Mouse (Mus musculus) liver, embryonic 13.5 days (tissue): ENCODE measurements around the gene Rangrf. TPM values are rescaled to one million over a fixed set of nuclear protein-coding genes. Genes with fewer than 3 reads are reported as not detected.
"Not testable (repeated sequence)": the region's sequence is repeated elsewhere in the genome, so short reads cannot be mapped to it uniquely, and the experiment has no call there.

ENCODE experiments used
- ATAC-seq: fragments of 200-750 bp; cut with Nextera tagmentation; 2 replicates; pipeline ENCODE4 v1.8.0; 2017; ENCODE audit warnings: low read depth, mild to moderate bottlenecking, moderate number of reproducible peaks, moderate library complexity
- DNase-seq: peaks from one replicate; pipeline ENCODE4 v3.0.0; 2022
- H3K27ac ChIP-seq: fragments of 300-500 bp; sonication (generic); 2 replicates; pipeline ENCODE4 v1.5.1; 2015; ENCODE audit warnings: moderate library complexity, mild to moderate bottlenecking, inconsistent platforms
- H3K27me3 ChIP-seq: fragments of 300-500 bp; sonication (generic); 2 replicates; pipeline ENCODE4 v1.6.1; 2015; ENCODE audit warnings: mild to moderate bottlenecking, inconsistent platforms
- H3K36me3 ChIP-seq: fragments of 300-500 bp; sonication (generic); 2 replicates; pipeline ENCODE4 v1.6.1; 2015; ENCODE audit warnings: mild to moderate bottlenecking, inconsistent platforms
- H3K4me1 ChIP-seq: fragments of 300-500 bp; sonication (generic); replicated peaks from 2 replicates; pipeline ENCODE4 v1.6.1; 2015; ENCODE audit warnings: inconsistent platforms
- H3K4me2 ChIP-seq: fragments of 300-500 bp; sonication (generic); 2 replicates; pipeline ENCODE4 v1.6.1; 2015; ENCODE audit warnings: inconsistent platforms, mild to moderate bottlenecking, moderate library complexity
- H3K4me3 ChIP-seq: fragments of 300-500 bp; sonication (generic); replicated peaks from 2 replicates; pipeline ENCODE4 v1.5.1; 2015; ENCODE audit warnings: mild to moderate bottlenecking, inconsistent platforms
- H3K9ac ChIP-seq: fragments of 300-500 bp; sonication (generic); 2 replicates; pipeline ENCODE4 v1.6.1; 2015; ENCODE audit warnings: mild to moderate bottlenecking, inconsistent platforms
- H3K9me3 ChIP-seq: fragments of 300-500 bp; sonication (generic); replicated peaks from 2 replicates; pipeline ENCODE4 v1.6.1; 2016; ENCODE audit warnings: inconsistent platforms
- WGBS: fragments of 180-500 bp; shearing (Covaris S2); methylation state at CpG from one replicate; pipeline ENCODE4 v1.1.7; 2015; ENCODE audit not compliant: insufficient replicate concordance; 5-methylcytosine and 5-hydroxymethylcytosine counted together
- polyA plus RNA-seq: library from polyadenylated mRNA; unstranded; fragments of >200 nt; fragmentation: Nextera tagmentation; extraction: Ambion mirVana; gene quantifications from 2 replicates; pipeline ENCODE4 v1.2.1, GENCODE M21; 2015

Rangrf gene
- polyA plus RNA-seq: 52.4 and 53.5 TPM in 2 replicates

- no peak within 1 kb of the TSS for H3K27ac ChIP-seq
- DNase-seq (no peak), ATAC-seq (no peak)
- H3K4me2 ChIP-seq: peak within 1 kb of the TSS; percentile 73
- 74% methylated on average over 7 of the region's 7 CpGs for WGBS
- no peaks in the 10 kb centered on the region for H3K27me3 ChIP-seq
- peak within 1 kb of the TSS; percentile 49; the same call in 1 of the 2 replicates for H3K9ac ChIP-seq
- peaks cover 37% of the 10 kb centered on the region for H3K4me1 ChIP-seq
- H3K9me3 ChIP-seq: no peaks in the 10 kb centered on the region
- H3K36me3 ChIP-seq: no peaks in the 10 kb centered on the region
- H3K4me3 ChIP-seq: peak within 1 kb of the TSS; percentile 57
Observed at GRCm38 (mm10) chr11:68975085-68975484, at the start of gene Rangrf. Rangrf (minus strand) TSS chr11:68975185.

- Histone ChIP-seq H3K9ac (no peak overlapping the region), H3K36me3 (peaks cover 46% of the 10 kb centered on the region), H3K4me2 (no peak overlapping the region), H3K9me3 (no peaks in the 10 kb centered on the region), H3K27me3 (no peaks in the 10 kb centered on the region), H3K4me1 (peaks cover 20% of the 10 kb centered on the region), H3K27ac (no peak overlapping the region), H3K4me3 (no peak overlapping the region)
- DNase-seq: no peak
- ATAC-seq: no peak
Observed at GRCm38 (mm10) chr11:69020691-69021090, 45.7 kb upstream of the Rangrf start.

- WGBS: 63% methylated on average over 3 of the region's 3 CpGs
- H3K4me2 ChIP-seq: peak overlapping the region; percentile 77
- H3K9ac ChIP-seq: peak overlapping the region; percentile 82
- DNase-seq (no peak), ATAC-seq (no peak)
- no peaks in the 10 kb centered on the region for H3K9me3 ChIP-seq
- peaks cover 8% of the 10 kb centered on the region for H3K36me3 ChIP-seq
- H3K4me3 ChIP-seq: peak overlapping the region; percentile 65
- H3K27me3 ChIP-seq: no peaks in the 10 kb centered on the region
- peaks cover 46% of the 10 kb centered on the region for H3K4me1 ChIP-seq
- H3K27ac ChIP-seq: peak overlapping the region; percentile 93
Observed at GRCm38 (mm10) chr11:69016755-69017154, 41.8 kb upstream of the Rangrf start.

- Histone ChIP-seq H3K9ac (peak within 1 kb of the TSS; percentile 82), H3K4me1 (peaks cover 55% of the 10 kb centered on the region), H3K9me3 (no peaks in the 10 kb centered on the region), H3K27me3 (no peaks in the 10 kb centered on the region), H3K36me3 (0 out of 2 replicates have a peak, but pooled peaks cover 3% of the 10 kb centered on the region), H3K4me2 (peak within 1 kb of the TSS; percentile 77), H3K4me3 (peak within 1 kb of the TSS; percentile 65), H3K27ac (peak within 1 kb of the TSS; percentile 93)
- DNase-seq: peak; percentile 90
- under 1% methylated on average over 38 of the region's 38 CpGs for WGBS
- ATAC-seq: peak; percentile 91
Observed at GRCm38 (mm10) chr11:69015644-69016441, 40.9 kb upstream of the Rangrf start, which contains the start of gene Ctc1. Ctc1 (plus strand) TSS chr11:69015911.

GRCm38 (mm10) chr11:69012071-69012601, 37.2 kb upstream of the Rangrf start:
- Histone ChIP-seq H3K4me2 (peak overlapping the region; percentile 84), H3K4me3 (peak overlapping the region; percentile 70), H3K27me3 (no peaks in the 10 kb centered on the region), H3K36me3 (no peaks in the 10 kb centered on the region), H3K9ac (peak overlapping the region; percentile 84), H3K9me3 (no peaks in the 10 kb centered on the region), H3K27ac (peak overlapping the region; percentile 99), H3K4me1 (peaks cover 58% of the 10 kb centered on the region)
- DNase-seq (peak; percentile 90), ATAC-seq (peak; percentile 77)
- WGBS: 1% methylated on average over 18 of the region's 18 CpGs

GRCm38 (mm10) chr11:69011445-69011844, 36.5 kb upstream of the Rangrf start:
- not testable (repeated sequence) for H3K36me3 ChIP-seq, H3K27me3 ChIP-seq, ATAC-seq, H3K9me3 ChIP-seq
- H3K27ac ChIP-seq: peak overlapping the region; percentile 99
- WGBS: 36% methylated on average over 2 of the region's 2 CpGs
- peak overlapping the region; percentile 70 for H3K4me3 ChIP-seq
- H3K9ac ChIP-seq: peak overlapping the region; percentile 84
- H3K4me2 ChIP-seq: peak overlapping the region; percentile 84
- peak; percentile 35 for DNase-seq
- peaks cover 58% of the 10 kb centered on the region for H3K4me1 ChIP-seq

- no peak for ATAC-seq
Observed at GRCm38 (mm10) chr11:69010400-69011323, 35.7 kb upstream of the Rangrf start.

GRCm38 (mm10) chr11:69009508-69009907, 34.5 kb upstream of the Rangrf start:
- no peak overlapping the region; the same call in 1 of the 2 replicates for H3K27ac ChIP-seq
- no peaks in the 10 kb centered on the region for H3K9me3 ChIP-seq
- H3K9ac ChIP-seq: no peak overlapping the region
- H3K4me1 ChIP-seq: peaks cover 67% of the 10 kb centered on the region
- ATAC-seq (no peak), DNase-seq (no peak)
- H3K36me3 ChIP-seq: no peaks in the 10 kb centered on the region
- WGBS: 77% methylated on average over 1 of the region's 1 CpGs
- H3K27me3 ChIP-seq: no peaks in the 10 kb centered on the region
- no peak overlapping the region for H3K4me3 ChIP-seq
- no peak overlapping the region for H3K4me2 ChIP-seq

More at GRCm38 (mm10) chr11:69010400-69011323, 35.7 kb upstream of the Rangrf start:
- peak overlapping the region; percentile 84 for H3K4me2 ChIP-seq
- 79% methylated on average over 15 of the region's 15 CpGs for WGBS
- H3K27ac ChIP-seq: peak overlapping the region; percentile 99
- H3K4me3 ChIP-seq: peak overlapping the region; percentile 70
- no peaks in the 10 kb centered on the region for H3K9me3 ChIP-seq
- H3K27me3 ChIP-seq: no peaks in the 10 kb centered on the region
- H3K9ac ChIP-seq: peak overlapping the region; percentile 84
- H3K36me3 ChIP-seq: no peaks in the 10 kb centered on the region
- peaks cover 66% of the 10 kb centered on the region for H3K4me1 ChIP-seq
- DNase-seq: no peak

GRCm38 (mm10) chr11:69008182-69009121, 33.5 kb upstream of the Rangrf start, which contains the start of gene Pfas:
Pfas (minus strand) TSS chr11:69008460.
- H3K4me2 ChIP-seq: peak within 1 kb of the TSS; percentile 86
- peak within 1 kb of the TSS; percentile 86 for H3K4me3 ChIP-seq
- H3K4me1 ChIP-seq: peaks cover 62% of the 10 kb centered on the region
- H3K27ac ChIP-seq: peak within 1 kb of the TSS; percentile 89
- 8% methylated on average over 38 of the region's 38 CpGs for WGBS
- peak; percentile 91 for DNase-seq
- ATAC-seq: peak; percentile 77
- peak within 1 kb of the TSS; percentile 85 for H3K9ac ChIP-seq
- no peaks in the 10 kb centered on the region for H3K9me3 ChIP-seq
- no peaks in the 10 kb centered on the region for H3K27me3 ChIP-seq
- peaks cover 3% of the 10 kb centered on the region; the same call in 1 of the 2 replicates for H3K36me3 ChIP-seq

GRCm38 (mm10) chr11:69006575-69006974, 31.6 kb upstream of the Rangrf start:
- H3K27ac ChIP-seq, DNase-seq, ATAC-seq, H3K27me3 ChIP-seq, H3K9me3 ChIP-seq: not testable (repeated sequence)
- Histone ChIP-seq H3K4me3 (peak overlapping the region; percentile 86), H3K4me2 (peak overlapping the region; percentile 86), H3K4me1 (peaks cover 55% of the 10 kb centered on the region), H3K36me3 (peaks cover 21% of the 10 kb centered on the region), H3K9ac (peak overlapping the region; percentile 47; the same call in 1 of the 2 replicates)
